Mouse (Mus musculus) inflammation-experienced regulatory T-cells, adult 6 months (primary cell): ENCODE data around the gene Cmah. TPM values are rescaled to one million over a fixed set of nuclear protein-coding genes. Genes with fewer than 3 reads are reported as not detected.

Source experiments
- ATAC-seq: one replicate; pipeline ENCODE4 v1.8.0; 2017
- polyA plus RNA-seq, 3 experiments: library from polyadenylated mRNA; unstranded; fragments of 100-300 nt; shearing (Covaris generic); gene quantifications; one replicate each; pipeline ENCODE4 v1.2.1; 2017

Cmah gene
- polyA plus RNA-seq: 10 to 100 TPM; 40.0 to 52.4 (median 42.9) TPM

DNA sequence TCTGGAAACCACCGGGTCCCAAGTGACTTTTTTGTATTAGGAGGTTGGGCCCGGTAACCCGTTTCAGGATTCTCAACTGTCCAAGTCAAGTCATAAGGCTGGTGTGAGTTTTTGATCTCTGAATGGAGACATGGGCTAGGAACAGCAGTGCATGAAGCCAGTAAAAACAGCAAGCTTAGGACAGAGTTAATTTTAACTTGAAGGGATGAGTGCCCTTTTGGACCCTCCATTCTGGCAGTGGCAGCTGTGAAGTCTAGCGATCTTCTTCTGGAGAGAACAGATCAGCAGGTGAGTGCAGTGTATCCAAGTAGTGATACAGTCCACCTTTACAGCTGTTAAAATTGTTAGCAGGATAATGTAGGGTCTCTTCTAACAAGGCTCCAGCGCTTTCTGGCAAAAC lies at the start of gene Cmah:
Gene Cmah, plus strand, starts transcription at position 204 of the 400 bp plus-strand sequence.
- ATAC-seq: no peak

DNA sequence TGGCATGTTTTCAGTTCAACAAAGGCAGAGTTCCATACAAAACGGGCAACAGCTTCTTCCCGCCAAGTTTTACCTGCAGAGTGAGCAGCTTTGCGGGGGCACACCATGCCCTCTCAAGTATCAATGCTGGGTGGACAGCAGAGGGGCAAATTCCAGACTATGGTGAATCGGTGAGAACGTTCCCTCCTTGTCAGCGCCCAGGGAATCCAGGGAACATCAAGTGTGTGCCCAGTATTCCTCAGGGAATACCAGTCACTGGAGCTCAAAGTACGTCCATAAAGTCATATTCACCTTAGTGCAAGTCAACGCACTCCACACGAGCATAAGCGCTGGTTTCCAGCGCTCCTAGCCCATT lies 47.8 kb upstream of the Cmah start:
- ATAC-seq: no peak

DNA sequence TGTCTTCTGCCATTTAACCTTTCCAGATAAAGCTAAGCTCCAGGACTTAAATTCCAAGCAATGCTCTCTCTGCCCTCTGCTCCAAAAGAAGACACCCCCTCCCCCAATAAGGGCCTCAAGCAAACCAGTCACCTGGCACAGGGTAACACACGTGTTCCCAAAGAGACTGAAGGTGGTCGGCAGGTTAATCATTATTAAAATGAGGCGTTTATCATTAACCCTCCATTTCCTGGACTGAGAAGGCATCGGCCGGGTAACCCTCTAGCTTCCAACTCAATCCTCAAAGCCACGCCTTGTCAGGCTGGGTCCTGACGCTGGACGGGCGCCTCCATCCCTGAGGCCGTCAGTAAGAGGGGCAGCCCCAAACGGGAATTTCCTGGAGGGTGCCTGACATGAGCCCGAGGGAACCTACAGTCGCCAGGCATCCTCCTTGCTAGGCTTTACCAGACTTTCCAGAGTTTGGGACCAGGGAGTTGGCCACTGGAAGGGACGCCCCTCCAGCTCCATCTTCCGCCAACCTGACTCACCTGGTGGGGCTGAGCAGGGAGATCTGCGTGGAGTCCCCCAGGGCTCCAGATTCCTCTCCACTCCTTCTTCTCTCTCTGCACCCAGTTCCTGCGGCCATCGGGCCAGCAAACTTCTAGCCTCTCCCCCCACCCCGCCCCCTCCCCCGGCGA lies 47.3 kb upstream of the Cmah start:
- no peak for ATAC-seq

DNA sequence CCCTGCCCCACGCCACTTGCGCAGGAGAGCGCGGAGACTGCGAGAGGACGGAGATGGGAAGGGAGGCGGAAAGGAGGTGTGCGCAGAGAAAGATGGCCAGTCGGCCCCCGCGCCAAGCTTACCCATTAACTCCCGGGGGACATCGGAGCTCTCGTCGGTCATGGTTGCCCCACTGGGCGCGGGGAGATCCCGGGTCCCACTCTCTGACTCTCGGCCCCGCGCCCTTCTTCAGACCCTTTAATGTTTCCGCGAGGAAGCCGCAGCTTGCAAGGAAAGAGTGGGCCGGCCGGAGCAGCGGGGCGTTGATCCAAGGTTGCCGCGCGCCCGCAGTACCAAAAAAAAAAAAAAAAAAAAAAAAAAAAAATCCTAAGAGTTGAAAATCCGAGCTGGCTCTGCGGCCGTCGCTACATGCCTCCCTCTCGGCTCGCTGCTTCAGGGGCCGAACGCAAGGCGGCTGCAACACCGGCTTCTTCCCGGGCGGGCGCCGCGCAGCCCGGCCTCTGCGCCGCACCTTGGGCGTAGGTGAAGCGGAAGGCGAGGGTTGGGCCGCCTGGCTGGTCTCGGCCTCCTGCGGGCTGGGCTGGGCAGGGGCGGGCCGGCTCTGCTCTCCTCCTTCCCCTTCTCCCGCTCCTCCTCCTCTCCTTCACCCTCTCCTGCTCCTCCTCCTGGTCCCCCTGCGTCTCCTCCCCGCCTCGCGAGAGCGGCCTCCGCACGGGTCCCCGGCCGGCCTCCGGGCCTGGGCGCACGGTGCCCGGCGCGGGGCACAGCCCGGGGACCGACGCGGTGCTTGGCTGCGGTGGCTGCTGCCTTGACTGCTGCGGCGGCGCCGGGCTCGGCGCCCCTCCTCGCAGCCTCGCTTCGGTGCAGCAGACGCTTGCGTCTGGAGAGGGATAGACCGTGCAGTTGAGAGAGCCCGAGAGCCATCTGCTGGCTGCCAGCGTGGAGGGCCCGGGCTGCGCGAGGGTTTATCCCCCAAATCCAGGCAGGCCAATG lies 46.5 kb upstream of the Cmah start, which contains the start of gene Carmil1:
Gene Carmil1, minus strand, starts transcription at position 357 of the 993 bp plus-strand sequence.
- no peak for ATAC-seq

DNA sequence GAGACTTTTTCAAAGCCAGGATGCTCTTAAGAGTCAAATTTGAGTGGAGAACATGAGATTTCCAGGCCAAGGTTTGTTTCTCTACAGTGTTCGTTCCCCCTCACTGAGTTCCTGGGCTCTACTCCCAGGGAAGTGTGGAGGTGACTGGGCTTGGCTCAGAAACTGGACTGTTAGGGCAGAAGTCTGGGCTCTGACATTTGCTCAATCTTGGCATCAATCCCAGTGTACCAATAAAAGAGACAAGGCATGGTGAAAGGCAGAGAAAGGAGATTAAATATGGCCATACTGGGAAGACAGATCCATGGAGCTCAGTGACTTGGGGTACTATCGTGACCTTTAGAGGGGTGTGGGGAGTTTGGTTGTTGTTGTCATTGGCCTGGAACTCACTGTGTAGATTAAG lies 39.8 kb upstream of the Cmah start:
- ATAC-seq: no peak

DNA sequence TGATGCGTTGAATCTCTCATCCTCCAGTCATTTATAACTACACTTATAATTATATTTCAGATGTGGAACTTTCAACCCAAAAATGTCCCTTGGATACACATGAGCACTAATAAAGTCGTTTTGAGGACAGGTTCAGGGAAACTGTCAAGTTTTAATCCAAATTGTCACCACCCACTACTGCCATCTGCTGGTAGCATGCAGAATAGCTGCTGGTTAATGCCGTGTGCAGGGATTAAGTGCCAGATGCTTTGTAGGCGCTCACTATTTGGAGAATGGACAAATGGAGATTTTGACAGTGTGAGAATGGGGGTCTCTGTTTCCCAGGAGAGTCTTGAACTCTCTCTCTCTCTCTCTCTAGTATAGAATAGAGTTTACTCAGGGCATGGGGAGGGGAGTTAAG lies 30.0 kb upstream of the Cmah start:
- ATAC-seq: no peak

DNA sequence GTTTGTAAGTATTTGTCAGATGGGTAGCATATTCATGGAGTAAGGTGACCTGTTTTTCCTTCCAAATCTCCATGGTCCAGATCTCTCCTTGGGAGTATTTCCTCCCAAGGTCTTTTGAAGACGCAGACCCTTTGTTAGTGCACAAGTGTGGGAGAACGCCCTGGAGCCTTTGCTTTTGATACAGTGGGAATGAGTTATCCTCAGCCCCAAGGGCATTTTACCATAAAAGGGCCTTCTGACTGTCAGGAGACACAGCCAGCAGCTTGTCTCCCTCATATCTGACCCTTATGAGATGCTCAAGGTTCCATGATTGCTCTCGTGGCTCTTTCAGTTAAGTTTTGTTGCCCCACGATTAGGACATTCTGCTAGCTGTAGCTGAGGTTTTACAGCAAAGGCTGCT lies 21.7 kb upstream of the Cmah start:
- ATAC-seq: no peak

DNA sequence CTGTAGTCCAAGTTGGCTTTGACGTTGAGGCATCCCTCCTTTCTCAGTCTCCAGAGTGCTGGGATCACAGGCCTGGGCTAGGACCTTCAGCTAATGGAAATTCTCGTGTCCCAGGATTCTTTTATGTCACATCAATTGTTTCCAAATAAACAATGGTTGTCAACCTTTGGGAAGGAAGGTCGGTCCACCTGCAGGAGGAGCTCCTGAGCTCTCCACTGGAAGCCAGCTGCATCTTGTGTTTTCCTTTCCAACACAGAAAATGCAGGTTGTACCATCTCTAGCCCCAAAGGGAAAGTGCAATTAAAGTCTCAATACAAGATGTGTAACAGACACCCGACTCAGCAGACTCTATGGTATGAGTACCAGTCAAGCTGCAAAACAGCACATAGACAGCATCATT lies 21.0 kb upstream of the Cmah start:
- ATAC-seq: no peak

DNA sequence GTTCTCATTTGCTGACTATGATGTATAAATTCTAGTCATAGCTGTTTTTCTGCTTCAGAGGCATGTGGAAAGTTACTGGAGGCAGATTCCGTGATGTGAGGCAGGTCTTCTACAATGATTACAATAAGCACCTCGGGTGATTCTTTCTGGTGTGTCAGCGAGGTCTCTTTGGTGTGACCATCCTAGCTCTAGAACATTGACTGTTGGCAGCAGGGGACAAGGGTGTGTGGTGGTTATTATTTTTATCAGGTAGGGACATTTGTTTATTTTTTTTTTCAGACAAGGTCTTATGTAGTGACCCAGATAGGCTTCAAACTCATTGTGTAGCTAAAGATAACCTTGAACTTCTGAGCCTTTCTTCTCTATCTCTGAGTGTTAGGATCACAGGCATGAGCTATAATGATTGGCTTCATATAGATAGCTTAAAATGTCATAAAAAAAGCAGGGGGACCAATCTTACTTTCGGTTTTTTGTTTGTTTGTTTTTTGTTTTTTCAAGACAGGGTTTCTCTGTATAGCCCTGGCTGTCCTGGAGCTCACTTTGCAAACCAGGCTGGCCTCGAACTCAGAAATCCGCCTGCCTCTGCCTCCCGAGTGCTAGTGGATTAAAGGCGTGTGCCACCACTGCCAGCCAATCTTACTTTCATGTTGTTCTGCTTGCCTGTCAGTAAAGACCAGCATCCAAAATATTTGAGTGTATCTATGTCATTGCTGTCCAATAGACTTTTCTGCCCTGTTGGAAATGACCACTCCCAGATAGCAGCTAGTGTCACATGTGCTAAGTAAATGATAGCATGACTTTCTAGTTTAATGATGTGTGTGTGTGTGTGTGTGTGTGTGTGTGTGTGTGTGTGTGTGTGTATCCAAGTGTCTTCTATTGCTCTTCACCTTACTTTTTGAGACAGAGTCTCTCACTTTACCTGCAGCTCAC lies 15.9 kb upstream of the Cmah start:
- ATAC-seq: no peak

DNA sequence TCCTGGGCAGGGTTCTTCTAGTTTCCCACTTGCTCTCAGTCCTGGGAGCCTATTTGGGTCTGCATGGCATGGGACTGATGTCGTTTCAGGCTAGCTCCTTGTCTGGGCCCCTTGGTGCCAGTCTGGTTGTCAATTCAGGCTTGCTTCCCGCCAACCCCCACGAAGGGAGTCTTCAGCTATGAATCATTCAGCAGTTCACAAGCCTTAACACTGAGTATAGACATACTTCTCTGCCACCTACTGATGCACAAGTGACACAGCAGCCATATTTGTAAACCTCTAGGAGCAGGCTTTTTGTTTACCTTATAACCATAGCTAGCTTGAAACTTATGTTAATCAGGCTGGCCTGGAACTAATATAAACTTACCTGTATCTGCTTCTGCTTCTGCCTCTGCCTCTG lies 10.6 kb upstream of the Cmah start:
- ATAC-seq: no peak

DNA sequence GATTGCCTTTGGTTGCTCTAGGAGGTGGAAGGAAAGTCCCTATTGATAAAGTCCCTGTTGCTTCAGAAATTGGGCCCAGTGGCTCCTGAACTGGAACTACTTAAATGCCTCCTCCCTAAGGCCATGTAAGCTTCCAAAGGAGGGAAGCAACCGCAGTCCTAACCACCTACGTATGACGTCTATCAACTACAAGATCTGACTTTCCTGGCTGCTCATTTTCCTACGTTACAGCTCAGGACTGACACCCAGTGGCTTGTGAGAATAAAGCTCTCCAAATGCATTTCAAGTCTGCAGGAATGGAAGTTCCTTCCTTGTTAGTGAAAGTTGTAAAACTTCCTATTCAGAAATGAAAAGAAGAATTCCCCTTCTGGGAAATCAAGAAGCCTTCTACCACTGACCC lies 8.6 kb upstream of the Cmah start:
- ATAC-seq: no peak

DNA sequence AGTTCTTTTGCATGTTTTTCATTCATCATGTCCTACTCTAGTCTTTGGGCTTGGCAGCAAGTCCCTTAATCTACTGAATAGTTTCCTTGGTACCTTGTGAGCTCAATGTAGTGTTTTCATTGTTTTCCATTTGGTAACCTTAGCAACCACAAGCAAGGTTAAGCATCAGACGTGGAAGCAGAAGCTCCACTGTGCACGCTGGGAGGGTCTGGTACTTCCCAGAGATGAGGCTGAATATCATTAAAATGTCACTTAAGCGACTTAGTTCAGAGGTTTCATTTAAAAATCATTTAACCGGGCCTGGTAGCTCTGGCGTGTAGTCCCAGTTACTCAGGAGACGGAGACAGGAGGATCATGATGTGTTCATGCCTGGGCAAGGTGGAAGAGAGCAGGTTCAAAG lies 5.9 kb upstream of the Cmah start:
- ATAC-seq: no peak

DNA sequence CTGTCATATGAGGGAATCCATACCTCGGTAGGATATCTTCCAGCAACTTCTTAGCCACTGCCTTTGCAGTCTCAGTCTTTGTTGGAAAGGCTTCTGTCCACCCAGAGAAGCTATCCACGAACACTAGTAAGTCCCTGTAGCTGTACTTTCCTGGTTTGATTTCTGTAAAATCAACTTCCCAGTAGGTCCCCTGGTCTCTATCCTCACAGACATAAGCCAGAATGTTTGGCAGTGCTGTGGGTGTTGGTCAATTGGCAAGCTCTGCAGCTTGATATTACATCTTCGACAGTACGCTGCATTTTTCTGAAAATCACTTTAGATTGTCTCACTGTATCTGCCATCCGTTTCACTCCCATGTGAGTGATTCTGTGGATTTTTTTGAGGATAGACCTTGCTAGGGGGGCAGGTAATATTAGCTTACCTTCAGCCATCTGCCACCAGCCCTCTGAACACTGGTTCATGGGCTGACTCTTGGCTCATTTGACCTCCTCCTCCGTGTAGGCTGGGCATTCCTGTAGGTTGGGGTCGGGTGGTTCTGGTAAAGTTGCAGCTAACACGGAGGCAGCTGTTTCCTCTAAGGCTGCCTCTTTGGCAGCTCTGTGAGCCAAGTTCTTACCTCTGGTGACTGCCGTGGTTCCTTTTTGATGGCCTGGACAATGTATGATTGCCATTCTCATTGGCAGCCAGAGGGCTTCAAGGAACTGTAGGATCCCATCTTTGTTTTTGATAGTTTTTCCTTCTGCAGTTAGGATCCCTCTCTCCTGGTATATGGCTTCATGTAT lies 1.0 kb downstream of the Cmah start:
- ATAC-seq: no peak

DNA sequence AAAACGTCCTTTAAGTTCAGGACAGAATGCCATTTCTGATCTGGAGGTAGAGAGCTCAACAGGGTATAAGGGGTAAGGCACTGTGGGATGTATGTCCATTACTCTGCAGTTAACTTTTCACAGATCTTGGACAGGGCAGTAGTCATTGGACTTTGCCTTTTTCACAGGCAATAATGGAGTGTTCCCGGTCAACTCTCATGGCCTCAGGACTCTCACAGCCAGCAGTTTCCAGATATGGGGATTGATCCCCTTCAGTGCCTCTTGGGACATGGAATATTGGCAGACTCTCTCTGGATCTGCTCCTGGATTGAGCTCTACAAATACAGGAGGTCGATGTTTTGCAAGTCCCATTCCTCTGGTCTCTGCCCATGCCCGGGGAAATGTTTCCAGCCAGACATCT lies 2.9 kb downstream of the Cmah start:
- ATAC-seq: no peak

DNA sequence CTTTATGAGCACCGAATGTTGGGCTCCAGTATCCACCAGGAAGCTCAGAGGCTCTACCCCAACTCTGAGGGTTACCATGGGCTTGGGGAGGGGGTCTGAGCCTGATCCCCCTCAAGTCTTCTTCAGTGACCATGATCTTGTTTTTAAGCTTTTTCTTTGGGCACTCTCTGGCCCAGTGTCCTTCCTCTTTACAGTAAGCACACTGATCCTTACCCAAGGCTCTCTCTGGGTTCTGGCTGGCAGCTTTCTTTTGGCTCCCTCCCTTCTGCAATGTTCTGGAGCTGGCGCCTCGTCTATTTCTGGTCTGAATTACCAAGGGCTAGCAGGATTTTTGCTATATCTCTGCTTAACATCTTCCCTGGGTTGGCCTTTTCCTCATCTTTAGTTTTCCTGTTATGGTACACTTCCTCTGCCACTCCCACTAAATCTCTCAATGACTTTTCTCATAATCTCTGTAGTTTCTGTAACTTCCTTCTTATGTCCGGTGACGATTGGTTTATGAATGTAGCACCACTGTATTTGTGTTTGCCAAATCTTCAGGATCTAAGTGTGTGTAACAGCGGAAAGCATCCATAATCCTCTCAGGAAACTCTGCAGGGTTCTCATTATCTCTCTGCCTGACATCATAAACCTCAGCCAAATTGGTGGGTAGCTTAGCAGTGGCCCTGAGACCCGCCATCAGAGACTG lies 3.8 kb downstream of the Cmah start:
- ATAC-seq: no peak

DNA sequence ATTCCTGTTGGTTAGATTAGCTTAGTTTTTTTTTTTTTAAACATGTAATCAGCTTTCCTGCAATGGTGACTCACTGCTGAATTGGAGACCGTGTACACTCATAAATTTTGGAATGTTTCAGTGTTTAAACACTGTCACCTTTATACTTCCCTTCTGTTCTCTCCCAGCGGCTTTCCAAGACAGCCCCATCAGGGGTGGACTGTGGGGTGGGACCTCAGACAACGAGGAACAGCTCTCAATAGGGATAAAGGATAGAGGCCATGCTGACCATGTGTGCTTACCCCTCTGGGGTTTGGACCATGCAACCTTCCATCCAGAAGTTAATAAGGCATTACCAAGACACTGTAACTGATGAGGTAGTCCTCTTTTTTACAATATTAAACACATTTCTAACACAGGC lies 5.3 kb downstream of the Cmah start:
- ATAC-seq: no peak

DNA sequence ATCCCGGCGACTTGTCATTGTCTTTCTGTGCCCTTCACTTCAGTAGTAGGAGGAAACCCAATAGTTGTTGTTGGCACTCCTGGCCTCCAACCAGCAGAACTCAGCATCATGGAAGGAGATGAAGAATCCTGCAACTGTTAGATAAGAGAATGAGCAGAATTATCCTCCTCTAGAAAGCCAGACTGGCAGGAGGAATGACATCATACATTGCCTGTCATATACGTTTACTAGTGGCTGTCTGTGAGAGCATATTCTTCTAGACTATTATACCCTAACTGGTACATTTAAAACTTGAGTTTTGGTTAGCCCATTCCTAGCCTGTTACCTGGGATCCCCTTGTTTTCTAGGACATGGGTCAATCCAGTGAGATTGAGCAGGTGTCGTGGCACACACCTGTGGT lies 9.6 kb downstream of the Cmah start:
- no peak for ATAC-seq

DNA sequence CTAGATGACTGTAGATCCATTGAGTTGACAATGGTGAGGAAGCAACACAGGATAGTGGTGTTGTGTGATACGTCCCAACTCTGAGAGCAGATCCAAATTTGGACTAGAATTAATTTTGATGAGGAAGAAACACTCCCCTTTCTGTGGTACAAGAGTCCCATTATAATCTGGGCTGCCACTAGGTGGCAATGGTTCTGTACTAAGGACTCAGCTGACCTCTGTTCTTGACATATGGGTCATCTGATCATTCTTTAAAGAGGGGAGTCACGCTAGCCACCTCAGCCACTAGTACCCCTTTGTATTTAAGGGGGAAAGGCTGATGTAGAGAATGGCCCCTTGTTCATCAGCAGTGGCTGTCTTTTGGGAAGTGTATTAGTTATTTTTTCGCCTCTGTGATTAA lies 10.7 kb downstream of the Cmah start:
- ATAC-seq: peak; percentile 48

DNA sequence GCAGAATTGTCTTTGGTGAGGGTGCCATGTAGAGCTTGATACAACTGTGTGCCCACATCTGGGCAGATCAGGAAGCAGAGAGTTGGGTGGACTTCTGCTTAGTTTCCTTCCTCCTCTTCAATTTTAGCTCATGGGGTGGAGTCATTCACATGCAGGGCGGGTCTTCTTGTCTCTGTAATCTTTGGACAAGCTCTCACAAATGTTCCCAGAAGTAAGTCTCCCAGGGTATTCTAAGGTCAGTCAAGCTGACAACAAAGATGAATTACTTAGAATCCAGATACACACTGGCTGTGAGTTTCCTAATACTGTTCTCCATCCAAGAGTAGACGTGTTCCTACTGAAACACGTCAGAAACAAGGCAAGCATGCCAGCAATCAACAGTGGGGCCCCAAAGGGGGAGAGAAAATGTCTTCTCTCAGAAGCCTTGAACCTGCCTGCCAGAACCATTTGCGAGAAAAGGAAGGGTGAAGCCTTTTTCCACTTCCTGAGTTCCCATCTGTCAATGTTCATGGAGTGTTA lies 11.2 kb downstream of the Cmah start:
- no peak for ATAC-seq

DNA sequence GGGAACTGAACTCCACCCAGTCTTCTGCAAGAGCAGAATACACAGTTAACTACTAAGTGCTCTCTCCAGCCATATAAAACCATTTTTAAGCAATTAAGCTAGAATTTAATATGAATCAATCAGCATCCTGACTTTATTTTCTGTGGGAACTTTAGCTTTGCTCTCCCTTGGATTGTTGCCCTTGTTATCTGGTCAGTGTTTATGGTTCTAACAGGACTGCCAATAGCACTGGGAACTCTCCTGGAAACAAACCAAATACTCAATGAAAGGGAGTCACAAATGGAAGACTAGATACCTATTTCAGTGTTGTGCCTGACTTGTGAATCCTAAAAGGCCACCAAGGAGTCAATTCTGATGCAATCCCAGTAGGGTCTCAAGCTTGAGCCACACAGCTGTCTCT lies 12.7 kb downstream of the Cmah start:
- ATAC-seq: no peak

DNA sequence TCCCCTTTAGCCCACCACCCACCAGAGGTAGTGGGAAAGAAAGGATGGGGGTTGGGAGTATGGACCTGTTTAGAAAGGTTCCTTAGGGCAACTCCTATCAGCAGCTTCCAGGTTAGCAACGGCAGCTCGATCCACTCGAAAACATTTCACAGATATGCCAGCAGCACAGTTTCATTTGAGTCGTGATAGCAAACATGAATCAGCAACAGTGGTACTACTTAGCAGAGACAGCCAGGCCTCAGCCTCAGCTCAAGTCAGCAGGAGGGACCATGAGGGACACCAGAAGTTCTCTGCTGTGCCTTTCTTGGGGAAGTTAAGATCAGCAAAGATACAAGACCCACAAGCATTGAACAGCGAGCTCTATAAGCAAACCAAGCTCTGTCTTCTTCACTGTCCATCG lies 13.3 kb downstream of the Cmah start:
- ATAC-seq: no peak
